Mouse (Mus musculus) embryonic fibroblast, embryonic 13.5 days (primary cell): ENCODE data around the gene Mnx1.

Experiments used
- CTCF ChIP-seq: IDR thresholded peaks from 2 replicates; pipeline ENCODE4 v1.5.1; 2011; ENCODE audit warnings: mild to moderate bottlenecking, control low read depth, low read length, moderate library complexity, borderline replicate concordance; ENCODE audit not compliant: insufficient read depth
- POLR2A ChIP-seq: IDR thresholded peaks from 2 replicates; pipeline ENCODE4 v1.6.1; 2011; ENCODE audit warnings: low read depth, mild to moderate bottlenecking, control low read depth, low read length, moderate library complexity

GRCm38 (mm10) chr5:29435491-29435890 is 42.8 kb downstream of the Mnx1 start:
- TF ChIP-seq POLR2A = no peak
- TF ChIP-seq CTCF = no peak
